Mouse (Mus musculus) monocyte, adult 5-6 weeks (primary cell): ENCODE measurements around the gene Plekhm3. TPM values are rescaled to one million over a fixed set of nuclear protein-coding genes. Genes with fewer than 3 reads are reported as not detected.
"Not testable (repeated sequence)": the region's sequence is repeated elsewhere in the genome, so short reads cannot be mapped to it uniquely, and the experiment has no call there.

Source experiments
- ATAC-seq: fragments of 153-309, 156-312 bp; replicated peaks from 2 replicates; pipeline ENCODE4 v1.8.0; 2017; ENCODE audit warnings: mild to moderate bottlenecking; ENCODE audit not compliant: low TSS enrichment, insufficient number of reproducible peaks, severe bottlenecking, poor library complexity, low FRiP score
- total RNA-seq: library from RNA; stranded (forward); fragments of 200-1000, 200-491, 200-594 nt; gene quantifications from 3 replicates; pipeline ENCODE4 v1.2.3, GENCODE M21; 2017

The Plekhm3 gene
- 34.9 to 63.1 TPM (median 38.9 TPM) in 3 replicates for total RNA-seq

GRCm38 (mm10) chr1:64956479-64956961 is at the start of gene Plekhm3:
Gene Plekhm3 (minus strand): TSS chr1:64956824.
- ATAC-seq, result peak; percentile 84

GRCm38 (mm10) chr1:65005575-65005974 is 49.0 kb upstream of the Plekhm3 start:
- no peak for ATAC-seq

GRCm38 (mm10) chr1:65004526-65004925 is 47.9 kb upstream of the Plekhm3 start:
- ATAC-seq, result no peak

GRCm38 (mm10) chr1:64993206-64993605 is 36.6 kb upstream of the Plekhm3 start:
- ATAC-seq, result no peak

GRCm38 (mm10) chr1:64988176-64988575 is 31.6 kb upstream of the Plekhm3 start:
- no peak for ATAC-seq

- ATAC-seq, result peak; percentile 61; the same call in 1 of the 2 replicates
Measured at GRCm38 (mm10) chr1:64986120-64986519, 29.5 kb upstream of the Plekhm3 start.

- ATAC-seq, result no peak
Measured at GRCm38 (mm10) chr1:64983247-64983646, 26.6 kb upstream of the Plekhm3 start.

- no peak for ATAC-seq
Measured at GRCm38 (mm10) chr1:64978321-64978799, 21.7 kb upstream of the Plekhm3 start.

- no peak for ATAC-seq
Measured at GRCm38 (mm10) chr1:64975346-64975745, 18.7 kb upstream of the Plekhm3 start.

GRCm38 (mm10) chr1:64970685-64971084 is 14.1 kb upstream of the Plekhm3 start:
- ATAC-seq, result peak; percentile 75

GRCm38 (mm10) chr1:64957021-64957489 is 431 bp upstream of the Plekhm3 start:
- no peak for ATAC-seq

- not testable (repeated sequence) for ATAC-seq
Measured at GRCm38 (mm10) chr1:64954786-64955185, 1.8 kb downstream of the Plekhm3 start.

- ATAC-seq, result no peak
Measured at GRCm38 (mm10) chr1:64950271-64950670, 6.4 kb downstream of the Plekhm3 start.

GRCm38 (mm10) chr1:64949377-64949776 is 7.2 kb downstream of the Plekhm3 start:
- ATAC-seq, result peak; percentile 85

- ATAC-seq, result no peak
Measured at GRCm38 (mm10) chr1:64946106-64946505, 10.5 kb downstream of the Plekhm3 start.

GRCm38 (mm10) chr1:64945214-64945785 is 11.3 kb downstream of the Plekhm3 start:
- no peak for ATAC-seq

- ATAC-seq, result no peak
Measured at GRCm38 (mm10) chr1:64944746-64945145, 11.9 kb downstream of the Plekhm3 start.

- no peak for ATAC-seq
Measured at GRCm38 (mm10) chr1:64942006-64942755, 14.4 kb downstream of the Plekhm3 start.

- no peak for ATAC-seq
Measured at GRCm38 (mm10) chr1:64938907-64939306, 17.7 kb downstream of the Plekhm3 start.

- no peak for ATAC-seq
Measured at GRCm38 (mm10) chr1:64937692-64938091, 18.9 kb downstream of the Plekhm3 start.
